Mouse (Mus musculus): ENCODE data around the gene Hibadh. TPM values are rescaled to one million over a fixed set of nuclear protein-coding genes. Genes with fewer than 3 reads are reported as not detected.
"Not testable (repeated sequence)": the region's sequence is repeated elsewhere in the genome, so short reads cannot be mapped to it uniquely, and the experiment has no call there.

The Hibadh gene
- polyA plus RNA-seq, 1 experiment from 2014 or later, result 82.7 TPM

- H3K4me3 ChIP-seq (ENCODE audit: low read length), result no peak overlapping the region
- H3K9ac ChIP-seq (ENCODE audit: low read depth, low read length), result no peak overlapping the region
- no peak overlapping the region for H3K27ac ChIP-seq (ENCODE audit: low read depth, low read length)
- WGBS, result 79% methylated on average over 7 of the region's 7 CpGs
- no peaks in the 10 kb centered on the region for H3K9me3 ChIP-seq (ENCODE audit: control insufficient read depth, low read length)
- H3K4me2 ChIP-seq (ENCODE audit: low read length), result no peak overlapping the region
- ATAC-seq, result no peak
- H3K4me1 ChIP-seq (ENCODE audit: control insufficient read depth, insufficient read depth, low read depth, low read length), result no peaks in the 10 kb centered on the region
- H3K36me3 ChIP-seq (ENCODE audit: control insufficient read depth, insufficient read depth, low read length), result no peaks in the 10 kb centered on the region
- H3K27me3 ChIP-seq (replicated peaks; ENCODE audit: control insufficient read depth, insufficient read depth, low read length), result no peaks in the 10 kb centered on the region
Measured at GRCm38 (mm10) chr6:52673706-52674105, 33.5 kb upstream of the Hibadh start.

GRCm38 (mm10) chr6:52672539-52672938, 32.4 kb upstream of the Hibadh start:
- no peak overlapping the region for H3K4me2 ChIP-seq (ENCODE audit: low read length)
- no peaks in the 10 kb centered on the region for H3K36me3 ChIP-seq (ENCODE audit: control insufficient read depth, insufficient read depth, low read length)
- H3K27me3 ChIP-seq (replicated peaks; ENCODE audit: control insufficient read depth, insufficient read depth, low read length), result no peaks in the 10 kb centered on the region
- WGBS, result 74% methylated on average over 2 of the region's 2 CpGs
- no peak for ATAC-seq
- no peaks in the 10 kb centered on the region for H3K4me1 ChIP-seq (ENCODE audit: control insufficient read depth, insufficient read depth, low read depth, low read length)
- H3K9me3 ChIP-seq (ENCODE audit: control insufficient read depth, low read length), result no peaks in the 10 kb centered on the region
- H3K4me3 ChIP-seq (ENCODE audit: low read length), result no peak overlapping the region
- no peak overlapping the region for H3K27ac ChIP-seq (ENCODE audit: low read depth, low read length)
- no peak overlapping the region for H3K9ac ChIP-seq (ENCODE audit: low read depth, low read length)

GRCm38 (mm10) chr6:52671791-52672190, 31.6 kb upstream of the Hibadh start:
- ATAC-seq, result no peak
- Histone ChIP-seq H3K4me2 (ENCODE audit: low read length) (no peak overlapping the region), H3K4me3 (ENCODE audit: low read length) (no peak overlapping the region), H3K27me3 (replicated peaks; ENCODE audit: control insufficient read depth, insufficient read depth, low read length) (no peaks in the 10 kb centered on the region), H3K9me3 (ENCODE audit: control insufficient read depth, low read length) (no peaks in the 10 kb centered on the region), H3K27ac (ENCODE audit: low read depth, low read length) (no peak overlapping the region), H3K36me3 (ENCODE audit: control insufficient read depth, insufficient read depth, low read length) (no peaks in the 10 kb centered on the region), H3K4me1 (ENCODE audit: control insufficient read depth, insufficient read depth, low read depth, low read length) (no peaks in the 10 kb centered on the region), H3K9ac (ENCODE audit: low read depth, low read length) (no peak overlapping the region)
- 80% methylated on average over 8 of the region's 8 CpGs for WGBS

GRCm38 (mm10) chr6:52669878-52670277, 29.7 kb upstream of the Hibadh start:
- not testable (repeated sequence) for H3K27me3 ChIP-seq (replicated peaks; ENCODE audit: control insufficient read depth, insufficient read depth, low read length); H3K4me1 ChIP-seq (ENCODE audit: control insufficient read depth, insufficient read depth, low read depth, low read length); ATAC-seq; H3K4me2 ChIP-seq (ENCODE audit: low read length); H3K9me3 ChIP-seq (ENCODE audit: control insufficient read depth, low read length); H3K9ac ChIP-seq (ENCODE audit: low read depth, low read length); H3K27ac ChIP-seq (ENCODE audit: low read depth, low read length); H3K4me3 ChIP-seq (ENCODE audit: low read length); H3K36me3 ChIP-seq (ENCODE audit: control insufficient read depth, insufficient read depth, low read length)
- WGBS, result 58% methylated on average over 2 of the region's 2 CpGs

GRCm38 (mm10) chr6:52667641-52668040, 27.5 kb upstream of the Hibadh start:
- H3K9ac ChIP-seq (ENCODE audit: low read depth, low read length), result no peak overlapping the region

GRCm38 (mm10) chr6:52663021-52663420, 22.8 kb upstream of the Hibadh start:
- H3K9ac ChIP-seq (ENCODE audit: low read depth, low read length), result no peak overlapping the region
- no peaks in the 10 kb centered on the region for H3K9me3 ChIP-seq (ENCODE audit: control insufficient read depth, low read length)
- no peak overlapping the region for H3K4me3 ChIP-seq (ENCODE audit: low read length)
- 55% methylated on average over 5 of the region's 5 CpGs for WGBS
- no peak for ATAC-seq
- H3K36me3 ChIP-seq (ENCODE audit: control insufficient read depth, insufficient read depth, low read length), result no peaks in the 10 kb centered on the region
- H3K4me2 ChIP-seq (ENCODE audit: low read length), result no peak overlapping the region
- H3K4me1 ChIP-seq (ENCODE audit: control insufficient read depth, insufficient read depth, low read depth, low read length), result no peaks in the 10 kb centered on the region
- no peak overlapping the region for H3K27ac ChIP-seq (ENCODE audit: low read depth, low read length)
- H3K27me3 ChIP-seq (replicated peaks; ENCODE audit: control insufficient read depth, insufficient read depth, low read length), result no peaks in the 10 kb centered on the region

More at GRCm38 (mm10) chr6:52667641-52668040, 27.5 kb upstream of the Hibadh start:
- no peak overlapping the region for H3K4me3 ChIP-seq (ENCODE audit: low read length)
- ATAC-seq, result no peak
- no peaks in the 10 kb centered on the region for H3K36me3 ChIP-seq (ENCODE audit: control insufficient read depth, insufficient read depth, low read length)
- H3K4me1 ChIP-seq (ENCODE audit: control insufficient read depth, insufficient read depth, low read depth, low read length), result no peaks in the 10 kb centered on the region
- no peak overlapping the region for H3K4me2 ChIP-seq (ENCODE audit: low read length)
- H3K27me3 ChIP-seq (replicated peaks; ENCODE audit: control insufficient read depth, insufficient read depth, low read length), result no peaks in the 10 kb centered on the region
- WGBS, result 69% methylated on average over 3 of the region's 3 CpGs
- no peak overlapping the region for H3K27ac ChIP-seq (ENCODE audit: low read depth, low read length)
- no peaks in the 10 kb centered on the region for H3K9me3 ChIP-seq (ENCODE audit: control insufficient read depth, low read length)

- WGBS, result 58% methylated on average over 4 of the region's 4 CpGs
- no peak overlapping the region for H3K4me2 ChIP-seq (ENCODE audit: low read length)
- H3K9me3 ChIP-seq (ENCODE audit: control insufficient read depth, low read length), result no peaks in the 10 kb centered on the region
- H3K4me1 ChIP-seq (ENCODE audit: control insufficient read depth, insufficient read depth, low read depth, low read length), result no peaks in the 10 kb centered on the region
- H3K27ac ChIP-seq (ENCODE audit: low read depth, low read length), result no peak overlapping the region
- H3K4me3 ChIP-seq (ENCODE audit: low read length), result no peak overlapping the region
- H3K9ac ChIP-seq (ENCODE audit: low read depth, low read length), result no peak overlapping the region
- no peaks in the 10 kb centered on the region for H3K36me3 ChIP-seq (ENCODE audit: control insufficient read depth, insufficient read depth, low read length)
- no peaks in the 10 kb centered on the region for H3K27me3 ChIP-seq (replicated peaks; ENCODE audit: control insufficient read depth, insufficient read depth, low read length)
- ATAC-seq, result no peak
Measured at GRCm38 (mm10) chr6:52655266-52655665, 15.1 kb upstream of the Hibadh start.

GRCm38 (mm10) chr6:52648806-52649205, 8.6 kb upstream of the Hibadh start:
- Histone ChIP-seq H3K36me3 (ENCODE audit: control insufficient read depth, insufficient read depth, low read length) (no peaks in the 10 kb centered on the region), H3K4me3 (ENCODE audit: low read length) (no peak overlapping the region), H3K27me3 (replicated peaks; ENCODE audit: control insufficient read depth, insufficient read depth, low read length) (no peaks in the 10 kb centered on the region), H3K9ac (ENCODE audit: low read depth, low read length) (no peak overlapping the region), H3K4me2 (ENCODE audit: low read length) (no peak overlapping the region), H3K4me1 (ENCODE audit: control insufficient read depth, insufficient read depth, low read depth, low read length) (no peaks in the 10 kb centered on the region), H3K9me3 (ENCODE audit: control insufficient read depth, low read length) (no peaks in the 10 kb centered on the region), H3K27ac (ENCODE audit: low read depth, low read length) (no peak overlapping the region)
- no peak for ATAC-seq
- 83% methylated on average over 11 of the region's 11 CpGs for WGBS

GRCm38 (mm10) chr6:52648031-52648430, 7.8 kb upstream of the Hibadh start:
- WGBS, result 92% methylated on average over 6 of the region's 6 CpGs
- Histone ChIP-seq H3K27me3 (replicated peaks; ENCODE audit: control insufficient read depth, insufficient read depth, low read length) (no peaks in the 10 kb centered on the region), H3K4me2 (ENCODE audit: low read length) (no peak overlapping the region), H3K36me3 (ENCODE audit: control insufficient read depth, insufficient read depth, low read length) (no peaks in the 10 kb centered on the region), H3K9ac (ENCODE audit: low read depth, low read length) (no peak overlapping the region), H3K4me1 (ENCODE audit: control insufficient read depth, insufficient read depth, low read depth, low read length) (no peaks in the 10 kb centered on the region), H3K27ac (ENCODE audit: low read depth, low read length) (no peak overlapping the region), H3K4me3 (ENCODE audit: low read length) (no peak overlapping the region), H3K9me3 (ENCODE audit: control insufficient read depth, low read length) (no peaks in the 10 kb centered on the region)
- ATAC-seq, result no peak

GRCm38 (mm10) chr6:52645926-52646325, 5.7 kb upstream of the Hibadh start:
- no peaks in the 10 kb centered on the region for H3K36me3 ChIP-seq (ENCODE audit: control insufficient read depth, insufficient read depth, low read length)
- no peaks in the 10 kb centered on the region for H3K27me3 ChIP-seq (replicated peaks; ENCODE audit: control insufficient read depth, insufficient read depth, low read length)
- no peak for ATAC-seq
- H3K4me3 ChIP-seq (ENCODE audit: low read length), result no peak overlapping the region
- no peak overlapping the region for H3K9ac ChIP-seq (ENCODE audit: low read depth, low read length)
- no peak overlapping the region for H3K27ac ChIP-seq (ENCODE audit: low read depth, low read length)
- no peaks in the 10 kb centered on the region for H3K4me1 ChIP-seq (ENCODE audit: control insufficient read depth, insufficient read depth, low read depth, low read length)
- H3K9me3 ChIP-seq (ENCODE audit: control insufficient read depth, low read length), result no peaks in the 10 kb centered on the region
- WGBS, result 28% methylated on average over 5 of the region's 5 CpGs
- no peak overlapping the region for H3K4me2 ChIP-seq (ENCODE audit: low read length)

Measured in hindbrain, embryonic 16.5 days (tissue).